Mouse (Mus musculus) stomach, embryonic 14.5 days (tissue): ENCODE data around the gene Ogg1. TPM values are rescaled to one million over a fixed set of nuclear protein-coding genes. Genes with fewer than 3 reads are reported as not detected.

Experiments used
- ATAC-seq: fragments of 200-750 bp; cut with Nextera tagmentation; 2 replicates; pipeline ENCODE4 v1.8.0; 2017; ENCODE audit warnings: low read depth, moderate TSS enrichment; ENCODE audit not compliant: insufficient number of reproducible peaks, insufficient read depth, low FRiP score
- H3K27ac ChIP-seq: fragments of 300-500 bp; sonication (generic); 2 replicates; pipeline ENCODE4 v1.5.1; 2014; ENCODE audit warnings: mild to moderate bottlenecking, low read length, moderate library complexity, mixed read lengths
- H3K27me3 ChIP-seq: fragments of 300-500 bp; sonication (generic); 2 replicates; pipeline ENCODE4 v1.6.1; 2014; ENCODE audit warnings: low read length, control low read depth, mixed read lengths; ENCODE audit not compliant: control insufficient read depth, insufficient read depth
- H3K36me3 ChIP-seq: fragments of 300-500 bp; sonication (generic); 2 replicates; pipeline ENCODE4 v1.6.1; 2014; ENCODE audit warnings: mild to moderate bottlenecking, control low read depth, low read length, moderate library complexity, mixed read lengths; ENCODE audit not compliant: control insufficient read depth, insufficient read depth
- H3K4me1 ChIP-seq: fragments of 300-500 bp; sonication (generic); 2 replicates; pipeline ENCODE4 v1.6.1; 2014; ENCODE audit warnings: low read length, control low read depth, mixed read lengths; ENCODE audit not compliant: control insufficient read depth, insufficient read depth
- H3K4me2 ChIP-seq: fragments of 300-500 bp; sonication (generic); replicated peaks from 2 replicates; pipeline ENCODE4 v1.6.1; 2014; ENCODE audit warnings: low read depth, low read length, control low read depth
- H3K4me3 ChIP-seq: fragments of 300-500 bp; sonication (generic); 2 replicates; pipeline ENCODE4 v1.5.1; 2014; ENCODE audit warnings: low read depth, low read length, control low read depth
- H3K9ac ChIP-seq: fragments of 300-500 bp; sonication (generic); replicated peaks from 2 replicates; pipeline ENCODE4 v1.6.1; 2014; ENCODE audit warnings: low read depth, mild to moderate bottlenecking, control low read depth, low read length, moderate library complexity, mixed read lengths
- H3K9me3 ChIP-seq: fragments of 300-500 bp; sonication (generic); 2 replicates; pipeline ENCODE4 v1.6.1; 2016; ENCODE audit warnings: low read depth, low read length, control low read depth; ENCODE audit not compliant: control insufficient read depth
- WGBS: fragments of 180-500 bp; shearing (Covaris S2); extraction: QIAGEN DNeasy Blood & Tissue Kit; methylation state at CpG from one replicate; pipeline ENCODE4 v1.1.7; 2014; 5-methylcytosine and 5-hydroxymethylcytosine counted together
- polyA plus RNA-seq: library from polyadenylated mRNA; unstranded; fragments of >200 nt; fragmentation: Nextera tagmentation; extraction: Ambion mirVana; gene quantifications from 2 replicates; pipeline ENCODE4 v1.2.1, GENCODE M21; 2014

Gene Ogg1
- polyA plus RNA-seq, 1 experiment from 2014 or later = 18.0 TPM

DNA sequence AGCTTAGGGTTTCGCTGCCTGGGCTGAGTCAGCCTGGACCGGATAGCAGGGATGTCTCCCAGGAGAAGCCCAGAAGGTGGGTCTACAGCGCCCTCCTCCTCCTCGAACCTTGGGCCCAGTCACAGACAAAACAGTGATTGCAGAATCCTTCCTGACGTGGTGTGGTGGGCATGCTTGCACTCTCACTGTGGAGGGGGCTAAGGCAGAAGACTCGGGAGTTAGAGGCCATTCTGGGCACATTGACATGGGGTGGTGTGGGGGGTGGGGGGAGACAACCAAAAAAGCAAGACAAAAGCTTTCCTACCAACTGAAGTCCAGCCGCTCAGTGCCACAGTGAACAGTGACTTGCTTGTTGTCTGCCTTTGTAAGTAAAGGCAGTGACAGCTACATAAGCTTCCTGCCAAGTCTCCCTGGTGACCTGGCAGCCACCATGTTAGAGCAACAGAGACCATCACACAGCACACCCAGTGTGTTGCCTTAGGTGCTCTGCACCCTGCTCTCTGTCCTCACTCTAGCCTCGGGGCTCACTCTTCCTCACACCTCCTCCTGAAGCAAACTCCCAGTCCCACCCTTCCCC lies 57.7 kb downstream of the Ogg1 start:
- no peak overlapping the region for H3K4me2 ChIP-seq
- no peak for ATAC-seq
- no peaks in the 10 kb centered on the region for H3K27me3 ChIP-seq
- H3K9ac ChIP-seq = no peak overlapping the region
- no peak overlapping the region for H3K27ac ChIP-seq
- 94% methylated on average over 8 of the region's 8 CpGs for WGBS
- peaks cover 78% of the 10 kb centered on the region for H3K36me3 ChIP-seq
- no peaks in the 10 kb centered on the region for H3K9me3 ChIP-seq
- no peak overlapping the region for H3K4me3 ChIP-seq
- peaks cover 2% of the 10 kb centered on the region; the same call in 1 of the 2 replicates for H3K4me1 ChIP-seq

Other genes starting within 250 kb of the Ogg1 start
- gene Setd5, start 249.6 kb upstream of the Ogg1 start, polyA plus RNA-seq = 114 and 123 TPM in 2 replicates
- gene Lhfpl4, start 131.6 kb upstream of the Ogg1 start, polyA plus RNA-seq = 0.87 and 1.8 TPM in 2 replicates
- 31.6 and 33.2 TPM in 2 replicates for gene Mtmr14, start 89.1 kb upstream of the Ogg1 start, polyA plus RNA-seq
- 0.20 TPM in 1 of 2 replicates, not detected in the other for gene Cpne9, start 44.7 kb upstream of the Ogg1 start, polyA plus RNA-seq
- 20.1 and 21.1 TPM in 2 replicates for gene Brpf1, start 19.8 kb upstream of the Ogg1 start, polyA plus RNA-seq
- 102 and 107 TPM in 2 replicates for gene Camk1, start 17.0 kb downstream of the Ogg1 start, polyA plus RNA-seq
- 52.6 and 54.8 TPM in 2 replicates for gene Tada3, start 50.9 kb downstream of the Ogg1 start, polyA plus RNA-seq
- 222 and 230 TPM in 2 replicates for gene Arpc4, start 51.1 kb downstream of the Ogg1 start, polyA plus RNA-seq
- gene Ttll3, start 62.3 kb downstream of the Ogg1 start, polyA plus RNA-seq = 2.6 and 2.7 TPM in 2 replicates
- gene Rpusd3, start 92.4 kb downstream of the Ogg1 start, polyA plus RNA-seq = 20.2 and 20.3 TPM in 2 replicates
- gene Cidec, start 108.8 kb downstream of the Ogg1 start, polyA plus RNA-seq = 0.46 TPM in 1 of 2 replicates, not detected in the other
- 78.6 and 81.1 TPM in 2 replicates for gene Jagn1, start 115.6 kb downstream of the Ogg1 start, polyA plus RNA-seq
- gene Il17re, start 131.5 kb downstream of the Ogg1 start, polyA plus RNA-seq = 19.0 and 19.8 TPM in 2 replicates
- 10.6 and 12.9 TPM in 2 replicates for gene Il17rc, start 144.5 kb downstream of the Ogg1 start, polyA plus RNA-seq
- gene Creld1, start 156.3 kb downstream of the Ogg1 start, polyA plus RNA-seq = 16.0 and 20.5 TPM in 2 replicates
- gene Prrt3, start 175.0 kb downstream of the Ogg1 start, polyA plus RNA-seq = 0.48 and 0.61 TPM in 2 replicates
- gene Emc3, start 204.7 kb downstream of the Ogg1 start, polyA plus RNA-seq = 84.8 and 94.9 TPM in 2 replicates
- gene Fancd2, start 204.7 kb downstream of the Ogg1 start, polyA plus RNA-seq = 12.3 and 13.8 TPM in 2 replicates